Mouse (Mus musculus): Measurements from ENCODE around the gene Tjp2. TPM values are rescaled to one million over a fixed set of nuclear protein-coding genes. Genes with fewer than 3 reads are reported as not detected.

Tjp2 gene
- total RNA-seq, 4 experiments from 2014 or later, result 7.2 to 14.6 (median 10.7) TPM

- DNase-seq, result no peak
Observed at GRCm38 (mm10) chr19:24054265-24054664, 170.6 kb downstream of the Tjp2 start.

- DNase-seq, result no peak
Observed at GRCm38 (mm10) chr19:24050514-24050913, 174.3 kb downstream of the Tjp2 start.

GRCm38 (mm10) chr19:24049329-24049728, 175.5 kb downstream of the Tjp2 start:
- no peak for DNase-seq

GRCm38 (mm10) chr19:24046395-24046993, 178.3 kb downstream of the Tjp2 start:
- DNase-seq, result no peak

Other genes starting within 250 kb of the Tjp2 start
- 10 to 100 TPM in 2 of 4 experiments, 1 to 10 TPM in 2; 8.0 to 16.6 (median 11.7) TPM for gene Fam189a2, start 194.0 kb downstream of the Tjp2 start, total RNA-seq (2022)
- 10 to 100 TPM; 10.7 to 13.5 (median 11.6) TPM for gene Fxn, start 55.6 kb upstream of the Tjp2 start, total RNA-seq (2022)